ENCODE assay signal across 8 mouse cellular contexts in the genomic region with DNA sequence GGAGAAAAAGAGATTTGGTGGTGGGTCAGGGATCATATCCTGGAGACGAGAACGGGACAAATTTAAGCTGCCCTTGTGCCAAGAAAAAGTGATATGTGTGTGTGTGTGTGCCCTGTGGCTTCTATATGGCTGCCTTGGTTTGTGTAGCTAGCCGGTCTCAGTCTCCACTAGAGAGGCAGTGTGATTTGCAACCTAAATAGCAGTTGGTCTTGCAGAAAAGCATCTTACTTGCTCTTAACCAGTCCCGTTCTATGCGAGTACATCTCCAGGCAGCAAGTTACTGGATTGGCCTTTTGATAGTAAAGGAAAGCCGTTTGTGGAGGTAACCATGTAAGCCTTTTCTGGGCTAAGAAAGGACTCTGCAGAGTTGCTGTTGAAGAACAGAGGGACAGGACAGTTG. TPM values are rescaled to one million over a fixed set of nuclear protein-coding genes. Genes with fewer than 3 reads are reported as not detected.
DNase-seq lines count a peak whose midpoint lies in the region; ATAC-seq and TF ChIP-seq lines count a peak whose summit lies in the region.

No protein-coding gene starts in this region.

- 0 out of 2 replicates have a peak, but pooled peaks cover 3% of the 10 kb centered on the region for H3K9me3 ChIP-seq in heart, embryonic 15.5 days (replicated peaks)
- no peaks in the 10 kb centered on the region for H3K9me3 ChIP-seq in MEL (replicated peaks; ENCODE audit: insufficient read depth, low read length)
- 0 out of 2 replicates have a peak, but pooled peaks cover 7% of the 10 kb centered on the region for H3K9me3 ChIP-seq in hindbrain, embryonic 12.5 days (replicated peaks)
- no peaks in the 10 kb centered on the region for H3K9me3 ChIP-seq in midbrain, embryonic 15.5 days

- peaks cover 36% of the 10 kb centered on the region for H3K4me1 ChIP-seq in heart, embryonic 15.5 days (replicated peaks)
- H3K4me1 ChIP-seq in MEL (ENCODE audit: control insufficient read depth in 1 of 2, insufficient read depth in 2 of 2, low read length in 2 of 2) = peaks cover 6 to 16% of the 10 kb centered on the region in 2 experiments
- H3K4me1 ChIP-seq in hindbrain, embryonic 12.5 days = peaks cover 36% of the 10 kb centered on the region
- peaks cover 45% of the 10 kb centered on the region for H3K4me1 ChIP-seq in midbrain, embryonic 15.5 days

- TF ChIP-seq POLR2A in MEL (IDR thresholded peaks at IDR 0.05; ENCODE audit: control insufficient read depth in 1 of 2, insufficient read depth in 1 of 2, low read depth in 1 of 2, low read length in 2 of 2, poor library complexity in 1 of 2) = no peak

- TF ChIP-seq RAD21 in MEL (IDR thresholded peaks at IDR 0.05; ENCODE audit: low read depth, low read length) = no peak

- WGBS in heart, embryonic 15.5 days = 5% methylated on average over 6 of the region's 6 CpGs
- WGBS in hindbrain, embryonic 12.5 days = 9% methylated on average over 6 of the region's 6 CpGs
- WGBS in midbrain, embryonic 15.5 days = 6% methylated on average over 6 of the region's 6 CpGs

- TF ChIP-seq EP300 in MEL (IDR thresholded peaks at IDR 0.05; ENCODE audit: low read depth in 1 of 2, low read length in 2 of 2) = no peak

- peaks cover 5% of the 10 kb centered on the region; the same call in 1 of the 2 replicates for H3K36me3 ChIP-seq in heart, embryonic 15.5 days
- H3K36me3 ChIP-seq in MEL (ENCODE audit: control insufficient read depth in 1 of 2, insufficient read depth in 2 of 2, low read length in 2 of 2) = peaks cover 0 to 10% of the 10 kb centered on the region in 2 experiments; a peak in 3 of 4 replicates
- H3K36me3 ChIP-seq in hindbrain, embryonic 12.5 days = peaks cover 11% of the 10 kb centered on the region; the same call in 1 of the 2 replicates
- H3K36me3 ChIP-seq in midbrain, embryonic 15.5 days (replicated peaks) = no peaks in the 10 kb centered on the region

- no peak for TF ChIP-seq CTCF in MEL (IDR thresholded peaks at IDR 0.05 in 2 of 3, conservative IDR thresholded peaks at IDR 0.05 in 1 of 3; ENCODE audit: control insufficient read depth in 1 of 3, insufficient read depth in 1 of 3, low read depth in 2 of 3, low read length in 3 of 3, poor library complexity in 1 of 3, severe bottlenecking in 1 of 3)

- H3K27ac ChIP-seq in heart, embryonic 15.5 days = peak overlapping the region; percentile 89
- no peak overlapping the region for H3K27ac ChIP-seq in MEL (ENCODE audit: control insufficient read depth, low read depth, low read length)
- peak overlapping the region; percentile 86 for H3K27ac ChIP-seq in hindbrain, embryonic 12.5 days
- H3K27ac ChIP-seq in midbrain, embryonic 15.5 days = peak overlapping the region; percentile 86

- peaks cover 56% of the 10 kb centered on the region for H3K79me2 ChIP-seq in MEL (ENCODE audit: control insufficient read depth, insufficient read depth, low read length, poor library complexity)

- no peak for DNase-seq in heart, postnatal 36 days
- peak; percentile 16 for DNase-seq in MEL (ENCODE audit: low read depth, low spot score)
- no peak for DNase-seq in B cell, adult 2 months
- DNase-seq in layer of hippocampus, adult 9-10 months (ENCODE audit: low spot score) = no peak
- no peak for DNase-seq in spleen, postnatal 4 days (ENCODE audit: low spot score in 2 of 2)

- H3K4me2 ChIP-seq in heart, embryonic 15.5 days = peak overlapping the region; percentile 85
- peak overlapping the region; percentile 85 for H3K4me2 ChIP-seq in hindbrain, embryonic 12.5 days (replicated peaks)
- peak overlapping the region; percentile 90 for H3K4me2 ChIP-seq in midbrain, embryonic 15.5 days

- intact Hi-C loops in heart, postnatal 36 days (cut with DNase I) = loop anchor here (2.0 to 5.0 kb wide), 5 partner anchors 34 to 344 kb away; partner anchors contain the start of gene Fam13c

- H3K9ac ChIP-seq in heart, embryonic 15.5 days = peak overlapping the region; percentile 84
- peak overlapping the region; percentile 95 for H3K9ac ChIP-seq in MEL (ENCODE audit: control insufficient read depth, low read depth, low read length, poor library complexity, severe bottlenecking)
- H3K9ac ChIP-seq in hindbrain, embryonic 12.5 days = peak overlapping the region; percentile 88
- peak overlapping the region; percentile 86; the same call in 1 of the 2 replicates for H3K9ac ChIP-seq in midbrain, embryonic 15.5 days

- no peaks in the 10 kb centered on the region for H3K27me3 ChIP-seq in heart, embryonic 15.5 days
- no peaks in the 10 kb centered on the region for H3K27me3 ChIP-seq in MEL (ENCODE audit: control insufficient read depth in 1 of 2, insufficient read depth in 2 of 2, low read length in 2 of 2)
- no peaks in the 10 kb centered on the region for H3K27me3 ChIP-seq in hindbrain, embryonic 12.5 days
- no peaks in the 10 kb centered on the region for H3K27me3 ChIP-seq in midbrain, embryonic 15.5 days (replicated peaks)

- ATAC-seq in heart, embryonic 15.5 days (replicated peaks; ENCODE audit: insufficient number of reproducible peaks, insufficient read depth, low FRiP score, low read depth) = no peak
- ATAC-seq in hindbrain, embryonic 12.5 days (ENCODE audit: low FRiP score) = no peak
- ATAC-seq in midbrain, embryonic 15.5 days (replicated peaks) = no peak

- H3K4me3 ChIP-seq in heart, embryonic 15.5 days = peak overlapping the region; percentile 76
- peak overlapping the region; percentile 88 to 98 for H3K4me3 ChIP-seq in MEL (ENCODE audit: control insufficient read depth in 1 of 2, insufficient read depth in 1 of 2, low read depth in 2 of 2, low read length in 2 of 2)
- peak overlapping the region; percentile 78 for H3K4me3 ChIP-seq in hindbrain, embryonic 12.5 days
- peak overlapping the region; percentile 97 for H3K4me3 ChIP-seq in midbrain, embryonic 15.5 days

TF ChIP-seq in MEL, 35 proteins besides CTCF, POLR2A, EP300 and RAD21:
- TF ChIP-seq MAX (IDR thresholded peaks at IDR 0.05; ENCODE audit: low read length) = no peak
- TF ChIP-seq POLR2AphosphoS2 (IDR thresholded peaks at IDR 0.05; ENCODE audit: low read length) = no peak
- TF ChIP-seq E2F4 (IDR thresholded peaks at IDR 0.05; ENCODE audit: borderline replicate concordance, low read depth, low read length) = no peak
- TF ChIP-seq SMC3 (IDR thresholded peaks at IDR 0.05; ENCODE audit: low read depth, low read length) = no peak
- no peak for TF ChIP-seq ZNF384 (IDR thresholded peaks at IDR 0.05; ENCODE audit: low read depth, low read length)
- TF ChIP-seq KAT2A (conservative IDR thresholded peaks at IDR 0.05; ENCODE audit: low read depth, low read length) = no peak
- no peak for TF ChIP-seq JUND (IDR thresholded peaks at IDR 0.05; ENCODE audit: low read depth, low read length)
- no peak for TF ChIP-seq GATA1 (IDR thresholded peaks at IDR 0.05; ENCODE audit: low read depth, low read length)
- TF ChIP-seq ZC3H11A (IDR thresholded peaks at IDR 0.05; ENCODE audit: low read depth, low read length) = no peak
- TF ChIP-seq SIN3A (IDR thresholded peaks at IDR 0.05; ENCODE audit: low read length) = no peak
- no peak for TF ChIP-seq USF1 (IDR thresholded peaks at IDR 0.05; ENCODE audit: low read depth, low read length)
- no peak for TF ChIP-seq MYB (IDR thresholded peaks at IDR 0.05; ENCODE audit: low read depth, low read length)
- no peak for TF ChIP-seq TBP (IDR thresholded peaks at IDR 0.05; ENCODE audit: low read depth, low read length)
- TF ChIP-seq NELFE (IDR thresholded peaks at IDR 0.05; ENCODE audit: low read depth, low read length) = no peak
- no peak for TF ChIP-seq MYC (IDR thresholded peaks at IDR 0.05; ENCODE audit: low read depth, low read length)
- TF ChIP-seq BHLHE40 (IDR thresholded peaks at IDR 0.05; ENCODE audit: borderline replicate concordance, low read depth, low read length) = no peak
TF ChIP-seq in MEL: peak in this region for 0.

RNA-seq across cellular contexts. Expression of gene Ccdc6, which starts 1.7 kb away (rescaled TPM):
- polyA plus RNA-seq in heart, embryonic 15.5 days (2015; fragmentation: Nextera tagmentation; extraction: Ambion mirVana) = 13.8 and 15.7 TPM in 2 replicates
- total RNA-seq in heart, postnatal 36 days (2021) = 10 to 100 TPM; 27.7 to 29.3 TPM
- total RNA-seq in MEL (2012; rRNA removed) = 25.4 and 28.6 TPM in 2 replicates
- polyA plus RNA-seq in MEL (2012; ENCODE audit: insufficient read depth in 1 of 2, insufficient read length in 2 of 2, low read depth in 1 of 2, low replicate concordance in 2 of 2, missing spikeins in 1 of 2) = 100 to 1,000 TPM in 1 of 2 experiments, 10 to 100 TPM in 1; 42.0 to 143 TPM
- 17.0 and 18.9 TPM in 2 replicates for polyA plus RNA-seq in hindbrain, embryonic 12.5 days (2016; fragmentation: Nextera tagmentation; extraction: Ambion mirVana)
- polyA plus RNA-seq in midbrain, embryonic 15.5 days (2015; fragmentation: Nextera tagmentation; extraction: Ambion mirVana) = 23.3 and 25.3 TPM in 2 replicates
